Mouse (Mus musculus) ES-Bruce4 (cell line): ENCODE results near the gene Mab21l1.

ENCODE experiments used
- CTCF ChIP-seq: IDR thresholded peaks from one replicate; pipeline ENCODE4 v1.8.1; 2011; ENCODE audit warnings: low read depth, low read length
- POLR2A ChIP-seq: IDR thresholded peaks from one replicate; pipeline ENCODE4 v1.8.1; 2011; ENCODE audit warnings: low read length; ENCODE audit not compliant: insufficient read depth

DNA sequence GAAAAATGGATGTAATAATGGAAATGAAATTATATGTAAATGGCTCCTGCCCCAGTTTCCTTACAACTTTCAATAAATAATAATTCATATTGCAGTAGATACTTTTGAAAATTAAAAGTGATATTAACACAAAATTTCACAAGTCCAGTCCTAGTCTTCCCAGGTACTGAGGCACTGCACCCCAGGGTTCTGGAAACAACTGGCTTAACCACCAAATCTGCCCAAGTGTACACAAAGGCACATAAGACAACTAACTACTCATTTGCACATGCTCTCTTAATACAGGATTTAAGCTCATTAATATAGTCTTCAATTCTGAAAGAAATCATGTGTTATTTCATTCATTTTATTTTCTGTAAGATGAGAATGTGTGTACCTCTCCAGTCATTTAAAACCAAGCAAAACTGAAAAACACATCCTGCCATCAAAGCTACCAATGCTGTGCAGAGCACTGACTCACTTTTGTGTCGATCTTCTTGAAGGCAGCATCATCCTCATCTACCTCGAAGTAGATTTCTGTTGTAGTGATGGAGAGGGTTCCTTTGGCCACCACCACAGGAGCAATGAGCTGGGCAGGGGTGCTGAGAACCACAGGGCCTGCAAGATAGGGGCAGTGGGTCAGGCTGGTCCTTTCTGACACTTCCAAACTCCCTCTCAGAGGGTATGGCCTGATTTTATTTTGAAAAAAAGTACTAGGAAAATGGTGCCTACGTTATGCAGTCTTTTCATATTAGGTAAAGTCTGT lies 3.8 kb downstream of the Mab21l1 start:
- TF ChIP-seq POLR2A (no peak), CTCF (no peak)
